Mouse (Mus musculus): ENCODE measurements around the gene Cox6b1. TPM values are rescaled to one million over a fixed set of nuclear protein-coding genes. Genes with fewer than 3 reads are reported as not detected.

The Cox6b1 gene
- polyA plus RNA-seq, 1 experiment from 2014 or later: 1,061 TPM

- H3K4me1 ChIP-seq: peaks cover 13% of the 10 kb centered on the region
- WGBS: 61% methylated on average over 8 of the region's 8 CpGs
- H3K9ac ChIP-seq: no peak overlapping the region
- no peaks in the 10 kb centered on the region for H3K27me3 ChIP-seq (replicated peaks)
- H3K9me3 ChIP-seq: no peaks in the 10 kb centered on the region
- no peak for ATAC-seq (replicated peaks)
- no peak overlapping the region for H3K27ac ChIP-seq
- no peaks in the 10 kb centered on the region for H3K36me3 ChIP-seq (replicated peaks)
- no peak overlapping the region for H3K4me3 ChIP-seq
- H3K4me2 ChIP-seq: no peak overlapping the region
Observed at GRCm38 (mm10) chr7:30604424-30604823, 21.5 kb downstream of the Cox6b1 start.

DNA sequence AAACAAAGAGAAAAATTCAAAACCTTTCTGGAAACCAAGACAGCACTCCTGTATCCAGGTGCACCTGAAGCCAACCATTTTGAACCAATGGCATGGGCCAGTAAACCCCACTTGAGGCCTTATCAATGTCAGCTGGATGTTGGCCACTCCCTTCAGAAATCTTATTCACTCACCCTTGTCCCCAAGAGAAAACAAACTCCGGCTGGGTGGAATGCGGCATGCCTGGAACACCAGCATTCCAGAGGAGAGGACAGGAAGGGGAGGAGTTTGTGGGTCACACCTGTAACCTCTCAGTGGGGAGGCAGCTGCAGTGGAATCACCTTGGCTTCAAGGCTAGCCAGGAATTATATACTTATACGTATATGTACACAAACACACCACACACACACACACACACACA is 23.4 kb downstream of the Cox6b1 start:
- WGBS: 53% methylated on average over 3 of the region's 3 CpGs
- ATAC-seq (replicated peaks): no peak
- H3K27me3 ChIP-seq (replicated peaks): no peaks in the 10 kb centered on the region
- H3K36me3 ChIP-seq (replicated peaks): no peaks in the 10 kb centered on the region
- H3K27ac ChIP-seq: no peak overlapping the region
- peaks cover 13% of the 10 kb centered on the region for H3K4me1 ChIP-seq
- H3K9ac ChIP-seq: no peak overlapping the region
- H3K4me3 ChIP-seq: no peak overlapping the region
- H3K9me3 ChIP-seq: no peaks in the 10 kb centered on the region
- H3K4me2 ChIP-seq: no peak overlapping the region

- no peak overlapping the region for H3K4me3 ChIP-seq
- peaks cover 13% of the 10 kb centered on the region for H3K4me1 ChIP-seq
- 0 out of 2 replicates have a peak overlapping the region, but pooled peaks have one; percentile 13 for H3K27ac ChIP-seq
- H3K36me3 ChIP-seq (replicated peaks): no peaks in the 10 kb centered on the region
- H3K9ac ChIP-seq: no peak overlapping the region
- no peaks in the 10 kb centered on the region for H3K27me3 ChIP-seq (replicated peaks)
- WGBS: 71% methylated on average over 7 of the region's 7 CpGs
- H3K4me2 ChIP-seq: peak overlapping the region; percentile 45; the same call in 1 of the 2 replicates
- ATAC-seq (replicated peaks): peak; percentile 55
- no peaks in the 10 kb centered on the region for H3K9me3 ChIP-seq
Observed at GRCm38 (mm10) chr7:30600651-30601050, 25.3 kb downstream of the Cox6b1 start.

GRCm38 (mm10) chr7:30599933-30600353 is 26.0 kb downstream of the Cox6b1 start:
- Histone ChIP-seq H3K36me3 (replicated peaks) (no peaks in the 10 kb centered on the region), H3K27ac (peak overlapping the region; percentile 13; the same call in 1 of the 2 replicates), H3K4me1 (peaks cover 13% of the 10 kb centered on the region), H3K4me3 (peak overlapping the region; percentile 16), H3K27me3 (replicated peaks) (no peaks in the 10 kb centered on the region), H3K9me3 (no peaks in the 10 kb centered on the region), H3K9ac (no peak overlapping the region), H3K4me2 (peak overlapping the region; percentile 45)
- WGBS: 1% methylated on average over 16 of the region's 16 CpGs
- peak; percentile 98 for ATAC-seq (replicated peaks)

GRCm38 (mm10) chr7:30598786-30599185 is 27.2 kb downstream of the Cox6b1 start, which contains the start of gene Zbtb32:
TSS of gene Zbtb32 (minus strand) at chr7:30598909.
- WGBS: 95% methylated on average over 12 of the region's 12 CpGs
- Histone ChIP-seq H3K27me3 (replicated peaks) (no peaks in the 10 kb centered on the region), H3K9ac (no peak within 1 kb of the TSS), H3K9me3 (no peaks in the 10 kb centered on the region), H3K4me1 (peaks cover 13% of the 10 kb centered on the region), H3K4me2 (peak within 1 kb of the TSS; percentile 45), H3K27ac (peak within 1 kb of the TSS; percentile 13; the same call in 1 of the 2 replicates), H3K4me3 (peak within 1 kb of the TSS; percentile 16), H3K36me3 (replicated peaks) (no peaks in the 10 kb centered on the region)
- no peak for ATAC-seq (replicated peaks)

GRCm38 (mm10) chr7:30596811-30597210 is 29.1 kb downstream of the Cox6b1 start:
- H3K4me3 ChIP-seq: no peak overlapping the region
- 76% methylated on average over 5 of the region's 5 CpGs for WGBS
- no peak overlapping the region for H3K27ac ChIP-seq
- H3K27me3 ChIP-seq (replicated peaks): no peaks in the 10 kb centered on the region
- H3K4me2 ChIP-seq: no peak overlapping the region
- no peaks in the 10 kb centered on the region for H3K36me3 ChIP-seq (replicated peaks)
- no peaks in the 10 kb centered on the region for H3K9me3 ChIP-seq
- no peak for ATAC-seq (replicated peaks)
- H3K9ac ChIP-seq: no peak overlapping the region
- peaks cover 13% of the 10 kb centered on the region for H3K4me1 ChIP-seq

GRCm38 (mm10) chr7:30596093-30596492 is 29.9 kb downstream of the Cox6b1 start:
- no peak for ATAC-seq (replicated peaks)
- H3K9me3 ChIP-seq: no peaks in the 10 kb centered on the region
- H3K4me1 ChIP-seq: peaks cover 13% of the 10 kb centered on the region
- H3K4me3 ChIP-seq: no peak overlapping the region
- WGBS: 81% methylated on average over 5 of the region's 5 CpGs
- H3K27me3 ChIP-seq (replicated peaks): no peaks in the 10 kb centered on the region
- no peak overlapping the region for H3K27ac ChIP-seq
- H3K4me2 ChIP-seq: no peak overlapping the region
- H3K36me3 ChIP-seq (replicated peaks): no peaks in the 10 kb centered on the region
- H3K9ac ChIP-seq: no peak overlapping the region

DNA sequence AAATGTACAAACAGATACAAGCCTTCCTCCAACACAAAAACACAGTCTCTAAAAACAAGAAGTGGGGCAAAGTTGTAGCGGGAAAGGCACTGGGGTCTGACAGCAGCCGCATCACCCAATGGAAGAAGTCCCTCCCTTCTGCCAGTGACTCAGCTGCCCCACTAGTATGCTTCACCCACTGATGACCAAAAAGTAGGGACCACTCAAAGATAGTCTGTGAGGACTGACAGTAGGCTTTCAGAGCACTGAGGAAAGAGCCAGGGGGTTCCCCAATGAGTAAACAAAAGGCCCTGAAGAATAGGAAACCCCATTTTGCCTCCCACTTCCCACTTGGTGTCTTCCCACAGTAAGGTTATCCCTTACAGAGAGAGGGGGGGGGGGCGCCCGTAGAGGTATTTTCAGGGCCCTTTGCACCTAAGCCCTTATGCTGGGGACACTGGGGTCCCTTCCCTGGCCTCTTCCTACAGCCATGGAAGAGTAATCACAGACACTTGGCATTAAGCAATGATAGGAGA is 31.4 kb downstream of the Cox6b1 start:
- WGBS: 64% methylated on average over 4 of the region's 4 CpGs
- H3K9ac ChIP-seq: no peak overlapping the region
- no peak for ATAC-seq (replicated peaks)

GRCm38 (mm10) chr7:30593579-30594509 is 32.1 kb downstream of the Cox6b1 start:
- no peak overlapping the region for H3K9ac ChIP-seq
- H3K27ac ChIP-seq: no peak overlapping the region
- WGBS: 64% methylated on average over 10 of the region's 10 CpGs
- no peak overlapping the region for H3K4me2 ChIP-seq
- no peaks in the 10 kb centered on the region for H3K9me3 ChIP-seq
- no peaks in the 10 kb centered on the region for H3K36me3 ChIP-seq (replicated peaks)
- H3K4me1 ChIP-seq: peaks cover 6% of the 10 kb centered on the region
- H3K27me3 ChIP-seq (replicated peaks): no peaks in the 10 kb centered on the region
- no peak overlapping the region for H3K4me3 ChIP-seq
- ATAC-seq (replicated peaks): no peak

More for the DNA sequence above, 31.4 kb downstream of the Cox6b1 start:
- H3K9me3 ChIP-seq: no peaks in the 10 kb centered on the region
- peaks cover 5% of the 10 kb centered on the region for H3K4me1 ChIP-seq
- H3K36me3 ChIP-seq (replicated peaks): no peaks in the 10 kb centered on the region
- no peak overlapping the region for H3K4me3 ChIP-seq
- no peaks in the 10 kb centered on the region for H3K27me3 ChIP-seq (replicated peaks)
- H3K4me2 ChIP-seq: no peak overlapping the region
- no peak overlapping the region for H3K27ac ChIP-seq

DNA sequence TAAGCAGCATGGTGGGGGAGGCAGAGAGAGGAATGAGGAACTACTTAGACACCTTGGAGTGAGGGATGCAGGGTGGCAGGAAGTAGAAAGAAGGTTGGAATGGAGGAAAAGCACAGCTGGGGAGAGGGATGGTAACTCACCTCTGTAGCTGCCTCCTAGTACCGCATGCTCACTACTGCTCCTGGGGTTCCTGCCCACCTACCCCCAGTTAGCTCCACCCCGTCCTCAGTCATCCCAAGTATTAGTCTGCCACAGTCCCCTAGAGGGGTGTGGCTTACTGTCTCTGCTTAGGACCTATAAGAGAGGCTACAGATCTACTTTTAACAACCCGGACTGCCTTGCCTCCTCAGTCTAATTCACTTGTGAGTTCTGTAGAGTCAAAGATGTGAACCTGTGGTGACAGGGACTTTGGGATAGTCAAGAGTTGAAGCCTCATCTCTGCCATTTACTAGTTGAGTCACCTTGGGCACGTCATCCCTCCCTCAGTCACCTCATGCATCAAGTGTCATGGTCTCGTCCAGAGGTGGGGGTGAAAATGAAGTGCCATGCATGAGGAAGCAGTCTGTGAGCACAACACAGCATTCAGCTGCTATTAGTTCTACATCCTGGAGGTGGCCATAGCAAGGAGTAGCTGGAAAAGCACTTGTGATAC is 33.1 kb downstream of the Cox6b1 start:
- Histone ChIP-seq H3K27me3 (replicated peaks) (no peaks in the 10 kb centered on the region), H3K27ac (no peak overlapping the region), H3K9me3 (no peaks in the 10 kb centered on the region), H3K9ac (no peak overlapping the region), H3K4me1 (peaks cover 6% of the 10 kb centered on the region), H3K4me2 (no peak overlapping the region), H3K4me3 (no peak overlapping the region), H3K36me3 (replicated peaks) (no peaks in the 10 kb centered on the region)
- ATAC-seq (replicated peaks): no peak
- WGBS: 58% methylated on average over 5 of the region's 5 CpGs

GRCm38 (mm10) chr7:30591605-30591951 is 34.4 kb downstream of the Cox6b1 start:
- Histone ChIP-seq H3K36me3 (replicated peaks) (no peaks in the 10 kb centered on the region), H3K27me3 (replicated peaks) (no peaks in the 10 kb centered on the region), H3K4me2 (no peak overlapping the region), H3K4me1 (peaks cover 18% of the 10 kb centered on the region), H3K4me3 (no peak overlapping the region), H3K9ac (no peak overlapping the region), H3K9me3 (no peaks in the 10 kb centered on the region), H3K27ac (no peak overlapping the region)
- 32% methylated on average over 4 of the region's 4 CpGs for WGBS
- no peak for ATAC-seq (replicated peaks)

GRCm38 (mm10) chr7:30590927-30591604 is 34.9 kb downstream of the Cox6b1 start:
- Histone ChIP-seq H3K4me3 (no peak overlapping the region), H3K36me3 (replicated peaks) (no peaks in the 10 kb centered on the region), H3K4me1 (peaks cover 21% of the 10 kb centered on the region), H3K4me2 (no peak overlapping the region), H3K9me3 (no peaks in the 10 kb centered on the region), H3K9ac (no peak overlapping the region), H3K27me3 (replicated peaks) (no peaks in the 10 kb centered on the region), H3K27ac (no peak overlapping the region)
- no peak for ATAC-seq (replicated peaks)
- 82% methylated on average over 9 of the region's 9 CpGs for WGBS

Measured in midbrain, embryonic 15.5 days (tissue).